Mouse (Mus musculus): ENCODE results near the gene Crabp1.

Gene Crabp1

DNA sequence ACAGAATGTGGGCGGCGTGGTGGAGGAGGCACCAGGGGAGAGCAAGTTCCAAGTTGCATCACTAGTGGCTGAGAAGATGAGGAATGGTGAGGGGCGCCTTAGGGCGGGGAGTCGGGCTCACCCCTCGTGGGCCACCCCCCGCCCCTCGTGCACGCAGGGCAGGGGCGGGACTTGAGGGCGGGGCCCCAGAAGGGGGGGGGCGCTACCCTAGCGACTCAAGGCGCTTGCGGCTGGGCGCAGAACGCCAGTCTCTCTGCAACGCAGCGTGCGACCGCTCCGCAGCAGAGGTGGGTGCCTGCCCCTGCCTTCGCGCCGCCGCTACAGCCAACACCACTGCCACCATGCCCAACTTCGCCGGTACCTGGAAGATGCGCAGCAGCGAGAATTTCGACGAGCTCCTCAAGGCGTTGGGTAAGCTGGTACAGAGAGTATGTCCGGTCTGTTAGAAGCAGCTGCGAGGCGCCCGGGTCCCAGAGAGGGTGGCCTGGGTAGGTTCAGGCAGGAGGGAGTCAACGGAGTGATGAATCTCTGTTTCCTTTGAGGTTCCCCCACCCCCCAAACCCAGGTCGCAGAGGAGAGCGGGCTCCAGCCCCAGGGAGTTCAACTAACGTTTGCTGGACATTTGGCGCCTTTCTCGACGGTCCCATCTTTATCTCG, at the start of gene Crabp1:
Gene Crabp1 (plus strand): TSS at position 188 of the 657 bp plus-strand sequence.
- no peak for DNase-seq (ENCODE audit: low spot score in 2 of 2)

DNA sequence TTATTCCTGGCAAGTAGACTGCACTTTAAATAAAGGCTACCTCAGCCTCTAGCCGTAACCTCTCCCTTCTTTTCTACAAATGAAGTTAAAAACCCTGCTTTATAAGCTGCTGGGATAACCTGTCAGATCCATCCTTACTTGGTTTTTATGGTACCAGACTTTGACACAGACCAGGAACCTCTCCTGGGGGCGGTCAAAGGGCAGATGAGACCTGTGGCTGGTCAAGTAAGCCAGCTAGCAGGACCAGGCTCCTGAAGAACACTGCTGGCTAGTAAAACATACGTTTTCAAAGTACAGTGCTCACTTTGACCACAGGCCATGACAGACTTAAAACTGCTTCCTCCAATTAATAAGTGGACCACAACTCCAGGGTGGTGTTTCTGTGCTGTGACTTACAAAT, 48.8 kb upstream of the Crabp1 start:
- DNase-seq (ENCODE audit: low spot score in 2 of 2): no peak

DNA sequence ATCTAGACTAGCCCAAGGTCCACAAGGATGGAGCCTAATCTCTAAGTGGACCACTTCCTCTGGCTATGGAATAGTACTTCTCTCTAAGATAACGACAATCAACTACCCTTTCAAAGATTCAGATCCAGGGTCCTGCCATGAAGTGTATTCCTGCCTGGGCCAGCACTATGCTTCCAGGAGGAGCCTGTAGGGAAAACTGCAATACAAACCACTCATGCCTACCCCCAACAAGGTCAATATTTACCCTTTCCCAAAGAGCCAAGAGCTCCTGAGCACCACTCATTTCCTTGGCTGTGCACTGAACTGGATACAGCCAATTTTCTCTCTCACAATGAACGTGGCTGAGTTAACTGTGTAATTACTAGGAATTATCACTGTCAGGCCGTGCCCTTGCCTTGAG, 47.0 kb upstream of the Crabp1 start:
- DNase-seq (ENCODE audit: low spot score in 2 of 2): no peak

DNA sequence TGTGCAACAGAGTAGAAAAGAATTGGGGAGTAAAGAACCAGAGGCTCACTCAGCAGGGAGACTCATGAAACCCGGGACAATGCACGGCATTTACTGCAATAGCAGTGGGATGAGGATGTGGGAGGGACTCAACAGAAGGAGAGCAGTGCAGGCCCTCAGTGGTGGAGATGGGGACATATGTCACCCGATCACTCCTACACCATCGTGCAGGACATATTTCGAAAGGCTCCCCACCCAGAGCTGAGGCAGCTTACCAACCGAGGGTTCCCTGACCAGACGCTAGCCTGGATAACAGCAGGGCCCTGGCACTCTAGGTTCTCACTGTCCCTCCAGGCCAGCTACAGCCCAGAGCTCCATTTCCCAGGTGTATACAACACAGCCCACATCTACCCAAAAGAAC, 42.4 kb upstream of the Crabp1 start:
- DNase-seq (ENCODE audit: low spot score in 2 of 2): no peak

DNA sequence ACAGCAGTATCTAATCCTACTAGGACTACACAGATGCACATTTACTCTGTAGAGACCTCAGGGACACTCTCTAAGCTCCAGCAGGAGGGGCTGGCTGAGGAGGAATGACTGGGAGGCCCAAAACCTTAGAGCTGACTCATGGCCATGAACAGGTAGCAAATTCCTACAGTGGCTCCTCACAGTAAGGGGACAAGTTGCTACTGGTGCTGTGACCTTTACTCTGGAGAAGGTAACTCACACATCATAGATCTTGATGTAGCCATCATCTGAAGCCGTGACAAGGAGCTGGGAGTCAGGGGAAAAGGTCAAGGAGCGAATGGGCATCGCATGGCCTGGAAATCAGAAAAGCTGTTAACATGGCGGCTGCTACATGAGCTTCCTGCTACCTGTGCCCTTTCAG, 42.0 kb upstream of the Crabp1 start:
- no peak for DNase-seq (ENCODE audit: low spot score in 2 of 2)

DNA sequence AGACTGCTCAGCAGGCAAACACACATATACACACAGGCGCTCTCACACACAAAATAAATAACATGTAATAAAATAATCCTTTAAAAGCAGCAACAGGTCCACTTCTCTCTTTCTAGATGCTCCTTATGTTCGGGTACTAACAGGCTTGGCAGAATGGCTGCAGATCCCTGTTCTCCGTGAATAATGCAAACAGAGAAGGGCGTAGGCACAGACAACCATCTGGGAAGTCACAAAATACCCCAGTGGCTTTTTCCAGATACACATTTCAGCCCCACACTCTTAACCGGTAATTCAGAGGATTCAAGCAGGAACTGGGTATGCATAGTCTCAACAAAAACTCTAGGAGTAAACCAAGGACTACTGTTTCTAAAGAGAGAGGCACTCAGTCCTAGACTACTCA, 38.2 kb upstream of the Crabp1 start:
- DNase-seq (ENCODE audit: low spot score in 2 of 2): no peak

DNA sequence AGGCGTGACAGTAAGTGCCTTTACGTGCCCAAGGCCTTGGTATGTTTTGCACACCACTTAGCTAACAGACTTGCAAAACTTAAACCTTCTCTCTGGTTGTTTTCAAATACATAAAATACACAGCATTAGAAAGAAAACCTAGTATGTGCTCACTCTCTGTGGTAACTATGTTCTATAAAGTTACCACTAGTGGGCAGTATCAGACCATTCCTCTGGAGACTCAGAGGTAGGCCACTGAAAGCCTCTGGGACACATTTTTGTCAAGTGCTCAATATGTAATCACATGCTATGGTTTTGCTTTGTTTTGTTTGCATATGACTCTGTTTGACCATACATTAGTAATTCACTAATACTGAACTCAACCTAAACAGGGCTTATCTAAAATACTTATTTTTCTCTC, 32.4 kb upstream of the Crabp1 start:
- no peak for DNase-seq (ENCODE audit: low spot score in 2 of 2)

DNA sequence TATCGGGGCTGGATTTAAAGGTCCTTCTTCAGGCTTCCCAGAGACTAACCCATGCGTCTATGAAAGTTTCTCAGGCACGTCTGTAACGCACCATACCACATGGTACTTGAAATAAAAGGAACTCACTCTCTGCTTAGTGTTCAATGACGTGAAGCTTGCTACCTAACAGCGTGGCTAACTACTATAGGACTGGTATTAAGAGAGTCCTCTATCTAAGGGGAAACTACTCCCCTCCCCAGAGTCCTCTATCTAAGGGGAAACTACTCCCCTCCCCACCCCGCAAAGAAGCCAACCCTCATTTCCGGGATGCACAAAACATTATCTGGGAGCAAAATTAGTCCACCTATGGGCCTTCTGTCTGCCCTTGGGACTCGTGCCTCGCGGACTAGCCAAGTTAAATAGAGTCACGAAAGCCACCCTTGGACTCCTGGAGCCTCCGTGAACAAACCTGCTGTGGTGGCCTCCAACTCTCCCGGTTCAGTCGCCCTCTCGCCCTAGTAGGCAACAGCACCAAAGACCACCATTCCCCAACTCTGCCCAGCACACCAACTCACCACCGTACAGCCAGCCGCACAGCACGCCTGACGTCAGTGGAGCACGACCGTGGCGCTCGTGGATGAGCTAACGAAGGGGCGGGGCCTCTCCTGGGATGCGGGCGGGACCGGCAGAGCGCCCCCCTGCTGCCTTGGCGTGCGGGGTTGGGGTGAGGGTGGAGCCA, 30.5 kb upstream of the Crabp1 start, which contains the start of gene Wdr61:
Gene Wdr61 (minus strand): TSS at position 599 of the 718 bp plus-strand sequence.
- peak; percentile 95 to 98 for DNase-seq (ENCODE audit: low spot score in 2 of 2)

DNA sequence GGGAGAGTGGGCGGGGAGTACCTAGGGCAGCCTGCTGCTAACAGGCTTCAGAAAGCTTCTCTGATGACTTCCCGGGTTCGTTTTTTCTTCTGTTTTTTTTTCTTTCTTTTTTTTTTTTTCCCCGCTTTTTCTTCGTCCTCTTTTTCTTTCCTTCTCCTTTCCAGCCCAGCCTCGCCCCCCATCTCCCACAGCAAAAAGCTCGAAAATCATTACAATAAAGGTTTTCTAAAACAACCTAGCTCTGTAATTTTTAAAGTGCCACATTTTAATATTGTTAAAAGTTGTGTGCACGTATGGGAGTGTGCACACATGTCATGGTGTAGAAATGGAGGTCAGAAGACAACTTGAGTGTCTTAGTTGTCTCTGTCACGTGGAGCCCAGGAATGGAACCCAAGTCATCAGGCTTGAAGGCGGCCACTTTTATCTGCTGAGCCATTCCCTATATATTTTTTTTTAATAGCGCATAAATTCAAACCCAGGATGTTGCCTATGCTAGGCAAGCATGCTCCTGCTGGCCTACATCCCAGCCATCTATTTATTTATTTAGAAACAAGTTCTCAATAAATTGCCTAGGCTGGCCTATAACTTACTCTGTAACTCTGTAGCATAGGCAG, 29.8 kb upstream of the Crabp1 start:
- DNase-seq (ENCODE audit: low spot score in 2 of 2): no peak

DNA sequence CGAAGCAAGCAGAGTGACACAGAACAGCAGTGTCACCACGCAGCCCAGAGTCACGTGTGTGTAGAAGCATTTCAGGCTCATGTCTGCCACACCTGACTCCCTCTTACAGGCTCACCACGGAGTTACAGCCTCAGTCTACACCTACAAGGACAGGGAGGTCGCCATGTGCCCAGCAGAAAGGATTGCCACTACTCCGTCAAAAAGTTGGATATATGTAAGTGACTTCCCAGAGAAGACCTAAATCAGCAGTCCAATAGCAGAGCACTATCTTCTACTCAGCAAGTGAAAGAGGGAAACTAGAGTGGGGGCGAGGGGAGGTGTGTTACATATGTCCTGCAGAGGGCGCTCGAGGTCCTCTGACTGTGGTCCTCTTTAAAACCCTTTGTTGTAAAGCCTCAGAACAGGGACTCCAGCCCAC, 28.3 kb upstream of the Crabp1 start:
- peak in 1 of 2 experiments; percentile 39 for DNase-seq (ENCODE audit: low spot score in 2 of 2)

DNA sequence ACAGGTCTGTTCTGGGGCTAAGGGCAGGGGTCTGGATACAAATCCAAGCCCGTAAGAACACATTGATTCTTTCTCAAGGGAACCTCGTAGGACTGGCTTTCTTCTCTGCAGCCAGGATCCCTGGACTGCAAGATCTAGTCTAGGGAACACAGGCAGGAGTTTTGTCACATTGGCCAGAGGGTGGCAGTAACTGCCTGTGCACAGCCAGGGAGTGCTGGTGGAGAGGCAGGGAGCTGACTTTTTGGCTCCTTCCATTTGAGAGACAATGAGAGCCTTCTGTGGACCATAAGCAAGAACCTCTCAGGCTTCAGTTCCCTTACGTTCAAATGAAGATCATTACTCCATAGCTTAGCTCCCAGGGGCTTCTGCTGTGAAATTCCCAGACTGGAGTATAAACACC, 26.2 kb upstream of the Crabp1 start:
- peak in 1 of 2 experiments; percentile 62 for DNase-seq (ENCODE audit: low spot score in 2 of 2)

DNA sequence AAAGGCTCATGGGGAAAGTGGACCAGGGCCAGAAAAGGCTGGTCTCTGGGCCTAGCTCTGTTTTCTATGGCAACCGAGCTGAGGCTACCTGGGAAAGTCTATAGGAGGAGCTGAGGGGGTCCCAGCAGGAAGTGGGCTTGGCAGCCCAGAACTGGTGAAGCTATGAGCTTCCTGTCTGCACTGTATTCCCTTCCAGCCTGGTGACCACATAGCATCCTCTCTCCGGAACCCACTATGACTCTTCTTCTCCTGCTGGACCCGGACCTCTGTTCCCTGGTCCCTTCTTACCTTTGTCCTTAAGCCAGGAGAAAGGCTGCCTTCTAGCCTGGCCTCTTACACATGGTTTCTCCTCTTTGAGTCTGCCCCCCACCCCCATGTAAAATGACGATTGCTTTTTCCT, 20.7 kb upstream of the Crabp1 start:
- no peak for DNase-seq (ENCODE audit: low spot score in 2 of 2)

DNA sequence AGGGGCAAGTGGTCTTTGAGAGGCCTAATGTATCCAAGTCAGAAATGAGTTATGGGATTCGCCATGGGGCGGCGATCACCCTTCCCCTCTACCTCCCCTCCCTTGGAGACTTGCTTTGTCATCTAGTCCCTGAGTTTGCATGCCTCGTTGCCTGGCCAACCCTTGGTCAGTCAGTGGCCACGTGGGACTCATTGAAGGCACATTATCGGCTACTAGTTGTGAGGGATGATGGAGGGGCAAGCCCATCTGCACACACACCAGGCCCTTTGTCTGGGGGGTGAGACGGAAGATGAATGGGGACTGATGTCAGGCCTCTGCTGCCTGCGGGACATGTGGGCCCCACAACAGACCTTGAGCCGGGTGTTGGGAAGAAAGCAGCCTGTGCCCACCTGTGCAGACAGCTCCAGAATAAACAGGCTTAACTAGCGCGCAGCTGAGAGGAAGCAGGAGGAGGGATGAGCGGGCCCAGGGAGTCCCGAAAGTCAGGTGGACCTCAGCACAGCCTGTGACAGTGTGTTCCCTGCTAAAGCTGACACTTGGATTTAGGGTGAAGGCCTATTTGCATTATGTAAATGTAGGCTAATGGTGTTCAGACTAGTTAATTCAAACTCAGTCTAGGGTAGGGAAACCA, 18.7 kb upstream of the Crabp1 start:
- no peak for DNase-seq (ENCODE audit: low spot score in 2 of 2)

DNA sequence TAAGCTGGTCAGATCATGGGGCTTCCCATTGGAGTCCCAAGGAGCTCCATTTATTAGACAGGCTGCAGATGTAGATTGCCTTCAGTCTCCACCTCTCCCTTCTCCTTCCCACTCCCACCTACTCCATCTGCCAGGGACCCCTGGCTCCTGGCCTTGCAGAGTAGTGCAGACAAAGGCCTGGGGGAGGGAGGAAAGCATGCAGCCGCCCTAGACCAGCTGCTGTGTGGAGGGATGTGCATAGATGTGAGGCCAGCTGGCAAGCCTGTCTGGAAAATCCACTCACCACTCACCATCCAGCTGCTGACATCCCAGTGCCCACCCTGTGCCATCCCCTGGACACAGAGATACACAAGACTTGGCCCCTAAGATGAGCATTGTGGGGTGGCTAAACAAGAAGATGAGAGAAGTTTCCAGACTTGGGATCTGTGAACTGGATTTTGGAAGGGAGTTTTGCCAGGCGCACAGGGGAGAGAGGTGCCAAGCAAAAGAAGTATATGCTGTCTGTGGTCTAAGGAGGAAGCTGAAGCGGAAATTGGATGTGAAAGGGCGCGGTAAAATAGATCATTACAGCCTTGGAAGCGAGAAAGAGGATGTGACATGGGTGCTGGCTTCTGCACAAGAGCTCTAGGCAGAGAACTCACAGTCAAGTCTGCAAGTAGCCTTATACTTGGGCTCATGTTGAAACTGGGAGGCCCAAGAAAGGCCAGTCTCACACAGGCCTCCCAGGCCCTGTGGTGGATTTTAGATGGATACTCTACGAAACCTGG, 14.2 kb upstream of the Crabp1 start:
- DNase-seq (ENCODE audit: low spot score in 2 of 2): no peak

DNA sequence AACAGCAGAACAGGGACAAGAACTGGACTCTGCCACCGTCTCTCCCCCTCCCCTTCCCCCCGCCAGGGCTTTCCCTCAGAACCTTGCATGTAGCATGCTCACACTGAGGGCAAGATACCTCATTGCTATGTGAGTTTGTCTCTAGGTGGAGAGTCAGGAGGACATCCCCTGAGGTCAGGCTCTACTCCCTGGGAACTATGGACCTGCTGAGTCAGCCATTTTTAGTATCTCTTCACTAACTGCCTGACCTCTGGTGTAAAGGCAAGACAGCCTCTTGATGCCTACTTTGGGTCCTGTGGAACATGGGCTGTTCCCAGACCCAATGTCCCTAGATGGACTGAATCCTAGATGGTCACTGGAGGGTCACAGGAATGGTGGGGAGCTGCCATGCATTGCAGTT, 12.9 kb upstream of the Crabp1 start:
- no peak for DNase-seq (ENCODE audit: low spot score in 2 of 2)

DNA sequence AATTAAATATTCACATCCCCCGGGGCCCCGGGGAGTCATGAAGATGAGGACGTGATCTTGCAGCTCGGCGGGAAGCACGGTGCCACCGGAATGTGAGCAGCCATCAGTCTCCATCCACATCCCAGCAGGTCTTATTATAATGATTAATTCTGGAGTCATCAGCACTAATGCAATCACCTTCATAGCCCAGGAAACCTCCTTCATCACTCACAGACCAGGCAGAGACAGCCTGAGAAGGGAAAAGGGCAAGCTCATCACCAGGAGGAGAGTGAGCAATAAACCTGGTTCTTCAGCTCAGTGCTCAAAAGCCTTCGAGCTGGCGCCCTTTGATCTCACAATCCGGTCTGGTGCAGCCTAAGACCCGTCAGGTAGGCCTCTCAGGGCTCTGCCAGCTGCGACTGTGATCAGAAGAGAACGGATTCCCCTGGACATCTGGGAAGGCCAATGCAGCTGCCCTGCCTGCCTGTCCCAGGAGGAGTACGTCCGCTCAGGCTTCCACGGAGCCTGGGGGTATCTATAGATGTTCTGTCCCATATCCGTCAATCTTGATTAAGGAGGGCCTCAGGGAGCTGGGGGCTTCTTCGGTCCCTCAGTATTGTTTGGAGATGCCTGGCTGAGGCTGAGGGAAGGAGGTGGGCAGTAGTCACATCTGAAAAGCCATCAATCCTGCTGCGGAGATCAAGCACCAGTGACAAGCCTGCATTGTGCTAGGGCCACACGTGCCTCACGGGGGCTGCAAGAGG, 12.2 kb upstream of the Crabp1 start:
- no peak for DNase-seq (ENCODE audit: low spot score in 2 of 2)

DNA sequence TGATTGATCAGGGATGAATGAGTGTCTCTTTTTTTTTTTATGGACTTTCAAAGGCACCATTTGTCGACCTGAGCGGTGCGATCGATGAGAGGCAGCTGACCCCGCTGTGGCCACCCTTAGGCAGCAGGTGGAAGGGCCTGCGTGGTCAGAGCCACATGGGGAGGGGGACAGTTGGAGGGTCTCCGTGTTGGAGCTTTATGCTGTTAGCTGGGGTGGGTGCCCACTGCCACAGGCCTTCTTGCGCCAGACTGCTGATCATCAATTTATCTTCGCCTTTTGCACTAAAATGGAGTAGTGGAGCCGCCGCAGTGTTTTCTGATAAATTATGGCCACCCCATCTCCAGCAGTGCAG, 11.6 kb upstream of the Crabp1 start:
- DNase-seq (ENCODE audit: low spot score in 2 of 2): no peak

DNA sequence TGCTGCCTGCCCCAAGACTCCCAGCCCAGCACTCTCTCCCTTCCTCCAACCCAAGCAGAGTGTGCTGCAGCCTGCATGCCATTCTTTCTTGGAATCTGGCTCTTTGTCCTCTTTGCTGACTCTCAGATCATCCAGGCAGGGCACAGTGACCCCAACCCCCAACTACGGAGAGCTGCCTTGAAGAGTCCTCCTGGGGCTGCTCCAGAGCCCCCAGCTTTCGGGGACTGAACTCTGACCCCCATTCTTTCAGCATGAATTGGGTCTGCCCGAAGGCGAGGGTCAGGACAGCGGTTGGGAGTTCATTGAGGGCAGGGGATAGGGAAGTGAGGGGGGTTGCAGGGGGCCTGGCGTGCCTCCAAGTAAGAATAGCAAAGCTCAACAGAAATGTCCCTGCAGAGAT, 5.0 kb upstream of the Crabp1 start:
- DNase-seq (ENCODE audit: low spot score in 2 of 2): no peak

DNA sequence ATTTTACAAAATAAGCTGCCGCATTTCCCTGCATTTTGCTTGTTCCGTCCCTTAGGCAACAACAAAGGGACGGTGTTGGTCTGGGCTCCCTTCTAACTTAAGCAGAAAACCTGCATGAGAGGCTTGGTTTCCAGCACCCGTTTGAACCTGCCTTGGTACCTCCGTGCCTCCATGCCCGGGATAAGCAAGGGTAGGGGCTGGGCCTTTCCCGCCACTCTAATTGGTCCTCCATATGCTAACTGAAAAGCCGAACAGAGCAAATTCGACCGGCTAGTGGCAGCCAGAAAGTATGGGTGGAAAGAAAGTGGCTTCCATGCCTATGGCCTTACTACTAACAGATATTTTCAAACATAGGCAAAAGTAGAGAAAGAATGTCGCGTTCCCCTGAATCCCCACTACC, 457 bp upstream of the Crabp1 start:
- no peak for DNase-seq (ENCODE audit: low spot score in 2 of 2)

DNA sequence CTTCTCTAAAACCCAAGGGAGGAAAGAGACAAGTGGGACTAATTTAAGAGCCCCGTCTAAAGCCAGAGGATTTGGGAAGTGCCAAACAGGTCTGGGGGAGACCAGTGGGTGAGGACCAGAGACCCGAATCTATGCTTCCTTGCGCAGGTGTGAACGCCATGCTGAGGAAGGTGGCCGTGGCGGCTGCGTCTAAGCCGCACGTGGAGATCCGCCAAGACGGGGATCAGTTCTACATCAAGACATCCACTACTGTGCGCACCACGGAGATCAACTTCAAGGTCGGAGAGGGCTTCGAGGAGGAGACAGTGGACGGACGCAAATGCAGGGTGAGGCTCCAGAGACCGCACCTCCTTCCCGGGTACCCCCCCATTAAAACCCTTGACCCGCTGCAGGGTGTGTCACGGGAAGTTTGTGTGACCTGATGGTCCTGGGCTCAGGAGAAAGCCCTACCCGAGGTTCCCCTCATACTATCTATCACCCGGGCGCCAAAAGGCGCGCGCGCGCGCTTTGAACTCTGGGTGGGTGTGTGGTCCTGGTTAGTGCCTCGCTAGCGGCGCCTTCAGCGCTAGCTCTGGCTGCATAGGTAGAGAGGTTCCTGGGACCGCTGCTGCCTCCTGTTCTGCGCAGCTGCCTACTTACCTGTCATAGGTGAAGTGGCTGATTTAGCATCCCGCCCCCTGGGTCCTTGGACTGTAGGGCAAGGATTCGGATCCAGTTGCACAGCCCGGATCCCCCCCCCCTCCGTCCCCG, 963 bp downstream of the Crabp1 start:
- no peak for DNase-seq (ENCODE audit: low spot score in 2 of 2)
